Mouse (Mus musculus) adrenal gland, postnatal 0 days (tissue): ENCODE results near the gene Ctrl. TPM values are rescaled to one million over a fixed set of nuclear protein-coding genes. Genes with fewer than 3 reads are reported as not detected.

ENCODE experiments used
- microRNA-seq: library from miRNA; unstranded; fragments of <30 nt; microRNA quantifications from one replicate; pipeline ENCODE4, GENCODE M21; 2016; ENCODE audit warnings: borderline replicate concordance; ENCODE audit not compliant: insufficient number of aligned reads
- polyA plus RNA-seq: library from polyadenylated mRNA; unstranded; fragments of >200 nt; fragmentation: Nextera tagmentation; extraction: Ambion mirVana; gene quantifications from 2 replicates; pipeline ENCODE4 v1.2.1, GENCODE M21; 2015

Gene Ctrl
- 0.88 and 1.1 TPM in 2 replicates for polyA plus RNA-seq

DNA sequence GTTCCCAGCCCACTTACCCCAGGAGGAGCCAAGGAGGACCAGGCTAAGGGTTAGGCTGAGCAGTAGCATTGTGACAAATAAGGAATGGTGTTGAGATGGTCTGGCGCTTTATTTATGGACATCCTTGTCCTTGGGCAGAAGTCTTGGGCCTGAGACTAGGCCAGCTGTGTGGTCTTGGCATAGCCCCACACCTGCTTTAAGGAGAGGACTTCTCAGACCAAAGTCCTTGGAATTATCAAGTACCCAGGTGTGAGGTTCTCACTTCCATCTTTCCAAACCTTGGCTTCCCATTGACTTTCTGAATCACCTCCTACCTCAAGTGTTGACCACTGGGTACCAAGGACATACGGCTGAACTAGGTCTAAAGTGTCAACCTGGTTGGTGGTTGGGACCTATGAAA, at the start of gene Ctrl:
Gene Ctrl (minus strand): TSS at position 101 of the 400 bp plus-strand sequence.

DNA sequence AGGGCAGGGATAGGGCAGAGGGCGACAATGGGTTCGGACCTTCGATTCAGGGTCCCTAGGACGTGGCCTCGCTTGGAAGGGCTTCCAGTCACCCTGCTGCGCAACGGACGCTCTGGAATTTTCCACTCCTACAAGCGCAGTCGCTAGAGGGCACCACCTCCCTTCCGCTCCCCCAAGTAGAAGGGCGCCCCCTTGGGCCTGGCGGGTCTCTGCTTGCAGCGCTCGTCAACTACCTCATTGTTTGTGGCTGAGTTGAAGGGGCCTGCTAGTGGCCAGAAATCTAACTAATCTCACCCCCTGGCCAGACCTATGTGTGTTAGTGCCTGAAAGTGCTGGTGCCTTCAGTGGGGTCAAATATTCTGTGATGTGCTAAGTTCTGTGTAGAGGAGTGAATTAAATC, 45.7 kb upstream of the Ctrl start, which contains the start of gene Dpep3:
Gene Dpep3 (minus strand): TSS at position 105 of the 400 bp plus-strand sequence.

DNA sequence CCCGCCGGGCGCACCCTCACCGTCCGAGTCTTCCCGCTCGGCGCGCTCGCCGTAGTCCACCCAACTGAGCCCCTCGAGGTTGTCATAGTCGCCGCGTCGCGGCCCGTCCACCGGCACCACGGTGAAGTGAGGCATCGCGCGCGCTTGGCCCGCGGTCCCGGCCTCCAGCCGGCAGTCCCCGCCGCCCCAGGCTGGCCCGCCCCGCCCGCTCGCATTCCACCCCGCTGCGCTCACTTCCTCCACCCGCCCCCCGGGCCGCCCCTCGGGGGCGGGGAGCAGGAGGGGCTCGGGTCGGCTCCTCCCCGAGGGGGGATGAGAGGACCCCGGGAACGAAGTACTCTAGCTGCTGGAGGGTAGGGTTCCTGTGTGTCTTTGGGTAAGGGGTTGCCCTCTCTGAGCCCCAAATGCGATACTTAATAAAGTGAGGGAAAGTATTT, 32.3 kb upstream of the Ctrl start, which contains the start of gene Slc12a4:
Gene Slc12a4 (minus strand): TSS at position 193 of the 437 bp plus-strand sequence.

DNA sequence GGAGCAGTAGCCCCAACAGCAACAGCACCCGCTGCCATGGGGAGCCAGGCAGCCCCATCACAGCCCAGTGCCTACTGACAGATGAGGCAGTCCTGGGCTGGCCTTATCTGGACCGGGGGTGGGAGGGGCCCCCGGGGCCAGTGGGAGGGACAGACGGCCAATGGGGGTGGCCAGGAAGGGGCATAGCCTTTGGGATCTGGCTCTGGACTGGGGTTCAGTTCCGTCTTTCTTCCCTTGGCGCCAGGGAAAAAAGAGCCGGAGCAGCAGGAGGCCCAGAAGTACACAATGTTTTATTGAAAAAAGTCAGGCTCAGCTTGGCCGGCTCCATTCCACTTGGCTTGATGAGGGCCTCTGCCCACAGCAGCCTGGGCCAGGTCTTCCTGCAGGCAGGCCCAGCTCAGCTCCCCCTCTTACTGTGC, 9.7 kb upstream of the Ctrl start, which contains the start of gene Lcat:
Gene Lcat (minus strand): TSS at position 62 of the 419 bp plus-strand sequence.

DNA sequence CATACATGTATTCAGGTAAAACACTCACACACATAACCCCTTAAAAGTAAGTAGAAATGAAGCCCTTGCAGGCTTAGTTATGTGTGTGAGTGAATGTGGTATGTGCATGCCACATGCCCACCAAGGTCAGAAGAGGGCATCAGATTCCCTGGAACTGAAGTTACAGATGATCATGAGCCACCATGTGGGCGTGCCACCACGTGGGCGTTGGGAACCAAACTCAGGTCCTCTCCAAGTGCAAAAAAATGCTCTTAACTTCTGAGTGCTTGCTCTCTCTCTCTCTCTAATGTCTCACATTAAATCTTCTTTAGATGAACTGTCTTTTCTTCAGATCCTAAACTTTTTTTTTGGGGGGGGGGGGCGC, 4.6 kb upstream of the Ctrl start, which contains the start of gene Psmb10:
Gene Psmb10 (minus strand): TSS at position 139 of the 364 bp plus-strand sequence.

DNA sequence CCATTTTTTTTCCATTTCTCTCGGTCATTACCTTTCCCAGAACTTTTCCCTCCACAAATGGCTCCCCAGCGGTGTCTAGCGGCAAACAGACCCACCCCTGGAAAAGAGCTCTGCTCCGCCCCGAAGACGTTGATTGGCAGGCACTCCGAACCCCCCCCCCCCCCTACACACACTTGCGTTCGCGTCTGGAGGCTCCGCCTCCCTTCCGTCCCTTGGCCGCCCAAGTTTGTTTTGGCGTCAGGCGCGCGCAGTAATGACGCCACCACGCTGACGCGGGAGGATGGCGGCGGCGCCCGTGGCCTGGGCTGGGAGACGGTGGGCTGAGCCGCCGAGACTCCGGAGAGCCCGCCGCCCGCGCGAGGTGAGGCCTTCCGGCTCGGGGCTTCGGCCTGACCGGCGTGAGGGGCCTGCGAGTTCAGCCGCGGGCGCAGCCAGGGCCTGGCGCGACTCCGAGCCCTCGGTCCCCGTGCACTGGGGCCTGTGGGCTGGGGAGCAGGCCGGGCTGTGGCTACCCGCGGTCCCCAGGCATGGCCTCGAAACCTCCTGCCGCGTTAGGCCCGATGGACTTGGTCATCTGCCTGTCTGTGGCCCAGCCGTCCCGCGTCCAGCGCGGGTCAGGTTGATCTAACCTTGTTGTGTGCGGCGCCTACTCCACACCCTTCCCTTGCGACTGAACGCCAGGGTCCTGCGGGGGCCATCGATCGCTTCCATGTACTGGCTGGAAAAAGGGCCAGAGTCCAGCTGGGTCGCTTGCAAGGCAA, 33.3 kb downstream of the Ctrl start, which contains the start of gene Pskh1:
Gene Pskh1 (plus strand): TSS at position 262 of the 761 bp plus-strand sequence.

DNA sequence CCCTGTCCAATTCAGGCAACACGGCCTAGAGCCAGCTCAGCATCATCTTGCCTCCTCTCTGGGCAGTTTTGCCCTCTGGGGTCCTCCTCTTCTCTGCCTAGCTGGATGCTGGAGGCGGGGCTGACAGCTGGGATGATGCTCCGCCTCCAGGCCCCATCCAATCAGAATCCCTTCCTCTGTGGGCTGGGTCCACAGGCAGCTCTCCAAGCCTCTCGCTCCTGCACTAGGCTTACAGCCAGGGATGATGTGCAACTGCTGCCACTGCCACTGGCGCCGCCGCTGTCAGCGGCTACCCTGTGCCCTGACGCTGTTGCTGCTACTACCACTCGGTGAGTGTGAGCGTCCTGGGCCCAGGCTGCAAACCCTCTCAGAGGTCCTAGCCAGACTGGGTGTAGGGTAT, 40.3 kb downstream of the Ctrl start, which contains the start of gene Nrn1l:
Gene Nrn1l (plus strand): TSS at position 229 of the 400 bp plus-strand sequence.

Small RNA genes within 50 kb of the gene (microRNA-seq; reads per million reads assigned to microRNA genes)
- not detected for gene Mir7074

Other genes with a start within 250 kb of the Ctrl start
- gene Carmil2, start 247.6 kb downstream of the Ctrl start, polyA plus RNA-seq = 2.6 and 5.1 TPM in 2 replicates
- gene Acd, start 232.8 kb downstream of the Ctrl start, polyA plus RNA-seq = 29.3 and 36.4 TPM in 2 replicates
- 18.6 and 19.0 TPM in 2 replicates for gene Pard6a, start 232.7 kb downstream of the Ctrl start, polyA plus RNA-seq
- gene 4933405L10Rik, start 226.2 kb downstream of the Ctrl start, polyA plus RNA-seq = 0.12 TPM in 1 of 2 replicates, not detected in the other
- gene Enkd1, start 225.7 kb downstream of the Ctrl start, polyA plus RNA-seq = 7.5 and 8.4 TPM in 2 replicates
- 8.5 and 9.6 TPM in 2 replicates for gene Gfod2, start 175.2 kb downstream of the Ctrl start, polyA plus RNA-seq
- 6.8 and 10.9 TPM in 2 replicates for gene Ranbp10, start 106.5 kb downstream of the Ctrl start, polyA plus RNA-seq
- gene Tsnaxip1, start 106.1 kb downstream of the Ctrl start, polyA plus RNA-seq = not detected in 2 replicates
- gene Cenpt, start 80.6 kb downstream of the Ctrl start, polyA plus RNA-seq = 16.6 and 19.3 TPM in 2 replicates
- gene Thap11, start 78.7 kb downstream of the Ctrl start, polyA plus RNA-seq = 51.8 and 59.6 TPM in 2 replicates
- gene Nutf2, start 73.3 kb downstream of the Ctrl start, polyA plus RNA-seq = 101 and 117 TPM in 2 replicates
- 15.2 and 20.9 TPM in 2 replicates for gene Edc4, start 53.0 kb downstream of the Ctrl start, polyA plus RNA-seq
- gene Nrn1l, start 40.3 kb downstream of the Ctrl start, polyA plus RNA-seq = 0.32 and 1.0 TPM in 2 replicates
- gene Pskh1, start 33.4 kb downstream of the Ctrl start, polyA plus RNA-seq = 20.7 and 26.6 TPM in 2 replicates
- gene Psmb10, start 4.6 kb upstream of the Ctrl start, polyA plus RNA-seq = 96.9 and 99.9 TPM in 2 replicates
- 6.5 and 7.3 TPM in 2 replicates for gene Lcat, start 9.5 kb upstream of the Ctrl start, polyA plus RNA-seq
- 15.6 and 22.9 TPM in 2 replicates for gene Slc12a4, start 32.2 kb upstream of the Ctrl start, polyA plus RNA-seq
- 0.11 TPM in 1 of 2 replicates, not detected in the other for gene Dpep3, start 45.6 kb upstream of the Ctrl start, polyA plus RNA-seq
- 8.6 and 12.1 TPM in 2 replicates for gene Dus2, start 57.5 kb upstream of the Ctrl start, polyA plus RNA-seq
- gene Dpep2nb, start 72.1 kb upstream of the Ctrl start, polyA plus RNA-seq = 0.16 TPM in 1 of 2 replicates, not detected in the other
- gene Ddx28, start 78.0 kb upstream of the Ctrl start, polyA plus RNA-seq = 12.6 and 16.5 TPM in 2 replicates
- gene Nfatc3, start 125.0 kb upstream of the Ctrl start, polyA plus RNA-seq = 2.5 and 4.6 TPM in 2 replicates
- gene Esrp2, start 203.1 kb upstream of the Ctrl start, polyA plus RNA-seq = 1.5 and 1.6 TPM in 2 replicates
- 10.2 and 10.5 TPM in 2 replicates for gene Pla2g15, start 216.5 kb upstream of the Ctrl start, polyA plus RNA-seq
- 16.3 and 24.3 TPM in 2 replicates for gene Slc7a6, start 235.0 kb upstream of the Ctrl start, polyA plus RNA-seq